Mouse (Mus musculus): ENCODE results near the gene Cnga4. TPM values are rescaled to one million over a fixed set of nuclear protein-coding genes. Genes with fewer than 3 reads are reported as not detected.

Gene Cnga4
- polyA plus RNA-seq, 1 experiment, result not detected

DNA sequence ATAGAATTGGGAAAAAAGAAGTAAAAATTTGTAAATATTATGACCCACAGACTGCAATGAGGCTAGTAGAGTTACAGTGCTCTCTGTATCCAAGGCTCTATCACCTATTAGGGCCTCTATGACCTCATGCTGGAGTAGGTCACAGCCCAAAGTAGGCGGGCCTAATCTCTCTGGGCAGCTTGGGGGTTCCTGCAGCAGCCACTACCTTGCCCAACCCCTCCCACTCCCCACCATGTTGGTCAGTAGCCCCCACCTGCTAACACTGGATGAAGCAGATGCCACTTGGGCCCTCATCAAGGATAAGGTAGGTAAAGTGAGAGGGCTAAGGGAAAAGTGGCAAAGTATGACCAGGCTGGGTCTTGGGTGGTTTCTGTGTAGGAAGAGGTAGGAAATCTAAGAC lies 29.5 kb upstream of the Cnga4 start, which contains the start of gene Gm5901:
Gene Gm5901, plus strand, starts transcription at position 173 of the 400 bp plus-strand sequence.
- TF ChIP-seq POLR2A (IDR thresholded peaks at IDR 0.05; ENCODE audit: insufficient read depth, low read depth, low read length), result no peak
- 94% methylated on average over 1 of the region's 1 CpGs for WGBS
- Histone ChIP-seq H3K4me3 (ENCODE audit: insufficient read depth, low read depth, low read length) (no peak within 1 kb of the TSS), H3K4me1 (ENCODE audit: control insufficient read depth, insufficient read depth, low read length) (no peaks in the 10 kb centered on the region), H3K27ac (ENCODE audit: insufficient read depth, low read depth, low read length) (no peak within 1 kb of the TSS)

DNA sequence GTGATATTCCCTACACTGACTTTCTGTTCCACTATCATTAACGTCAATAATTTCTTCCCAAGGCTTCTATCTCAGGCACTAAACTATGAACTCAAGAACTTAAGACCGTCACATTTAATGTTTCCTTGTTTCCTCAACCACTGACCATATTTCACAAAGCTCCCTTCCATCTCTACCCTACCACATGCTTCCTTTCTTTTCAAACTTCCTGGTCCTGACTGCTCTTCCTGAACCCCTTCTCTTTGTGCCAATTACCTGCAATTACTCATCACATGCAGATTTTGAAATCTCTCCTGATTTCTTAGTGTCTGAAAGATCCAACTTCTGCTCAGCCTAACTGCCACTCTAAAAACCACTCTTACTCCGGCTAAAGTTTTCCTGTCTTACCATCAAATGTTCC lies 24.0 kb upstream of the Cnga4 start:
- no peaks in the 10 kb centered on the region for H3K4me1 ChIP-seq (ENCODE audit: control insufficient read depth, insufficient read depth, low read length)
- TF ChIP-seq POLR2A (IDR thresholded peaks at IDR 0.05; ENCODE audit: insufficient read depth, low read depth, low read length) (no peak), CTCF (IDR thresholded peaks at IDR 0.05; ENCODE audit: insufficient read depth, low read depth, low read length) (no peak)
- no peak overlapping the region for H3K4me3 ChIP-seq (ENCODE audit: insufficient read depth, low read depth, low read length)
- H3K27ac ChIP-seq (ENCODE audit: insufficient read depth, low read depth, low read length), result no peak overlapping the region
- 96% methylated on average over 3 of the region's 3 CpGs for WGBS

- H3K4me1 ChIP-seq (ENCODE audit: control insufficient read depth, insufficient read depth, low read length), result no peaks in the 10 kb centered on the region
- no peak for TF ChIP-seq CTCF (IDR thresholded peaks at IDR 0.05; ENCODE audit: insufficient read depth, low read depth, low read length)
- TF ChIP-seq POLR2A (IDR thresholded peaks at IDR 0.05; ENCODE audit: insufficient read depth, low read depth, low read length), result no peak
- H3K27ac ChIP-seq (ENCODE audit: insufficient read depth, low read depth, low read length), result no peak overlapping the region
- no peak overlapping the region for H3K4me3 ChIP-seq (ENCODE audit: insufficient read depth, low read depth, low read length)
- 96% methylated on average over 2 of the region's 2 CpGs for WGBS
These were observed 16.7 kb upstream of the Cnga4 start for GRCm38 (mm10) chr7:105387696-105388095.

DNA sequence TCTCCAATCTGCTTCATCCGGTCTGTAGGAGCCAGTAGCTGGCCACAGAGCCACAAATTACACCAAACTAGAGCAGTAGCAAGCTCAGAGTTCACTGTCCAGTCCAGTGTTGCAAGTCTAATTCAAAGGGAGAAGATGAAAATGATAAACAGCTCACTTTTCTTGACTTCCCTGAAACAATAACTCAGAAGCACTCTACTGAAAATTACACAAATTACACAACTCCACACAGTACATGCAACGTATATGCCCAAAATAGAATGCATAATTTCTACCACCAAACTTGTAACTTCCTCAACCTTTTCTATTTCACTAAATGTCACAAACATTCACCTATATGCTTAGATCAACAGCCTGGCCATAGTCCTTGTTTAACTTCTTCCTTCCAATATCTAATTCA lies 14.1 kb upstream of the Cnga4 start:
- WGBS, result 85% methylated on average over 2 of the region's 2 CpGs
- H3K4me3 ChIP-seq (ENCODE audit: insufficient read depth, low read depth, low read length), result no peak overlapping the region
- H3K27ac ChIP-seq (ENCODE audit: insufficient read depth, low read depth, low read length), result no peak overlapping the region
- H3K4me1 ChIP-seq (ENCODE audit: control insufficient read depth, insufficient read depth, low read length), result no peaks in the 10 kb centered on the region
- TF ChIP-seq CTCF (IDR thresholded peaks at IDR 0.05; ENCODE audit: insufficient read depth, low read depth, low read length) (no peak), POLR2A (IDR thresholded peaks at IDR 0.05; ENCODE audit: insufficient read depth, low read depth, low read length) (no peak)

DNA sequence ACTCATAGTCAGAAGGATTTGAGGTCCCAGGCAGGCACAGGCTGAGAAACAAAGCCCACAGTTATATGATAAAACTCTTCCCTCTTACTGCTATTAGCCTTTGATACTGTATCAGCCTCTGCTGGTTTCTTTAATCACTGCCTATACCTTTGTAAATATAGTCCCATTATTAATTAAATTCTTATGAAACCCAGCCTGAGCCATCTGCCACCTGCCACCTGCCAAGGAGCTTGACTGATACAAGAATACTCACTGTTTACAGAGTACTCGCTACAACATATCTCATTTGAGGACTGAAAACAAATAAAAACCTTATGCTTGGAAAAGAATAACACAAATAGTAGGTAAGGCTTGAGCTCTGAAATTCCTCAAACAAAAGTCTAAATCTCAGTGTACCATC lies 9.8 kb upstream of the Cnga4 start:
- H3K4me3 ChIP-seq (ENCODE audit: insufficient read depth, low read depth, low read length), result no peak overlapping the region
- H3K4me1 ChIP-seq (ENCODE audit: control insufficient read depth, insufficient read depth, low read length), result peaks cover 6% of the 10 kb centered on the region; the same call in 1 of the 2 replicates
- TF ChIP-seq POLR2A (IDR thresholded peaks at IDR 0.05; ENCODE audit: insufficient read depth, low read depth, low read length) (no peak), CTCF (IDR thresholded peaks at IDR 0.05; ENCODE audit: insufficient read depth, low read depth, low read length) (no peak)
- 78% methylated on average over 1 of the region's 1 CpGs for WGBS
- H3K27ac ChIP-seq (ENCODE audit: insufficient read depth, low read depth, low read length), result no peak overlapping the region

DNA sequence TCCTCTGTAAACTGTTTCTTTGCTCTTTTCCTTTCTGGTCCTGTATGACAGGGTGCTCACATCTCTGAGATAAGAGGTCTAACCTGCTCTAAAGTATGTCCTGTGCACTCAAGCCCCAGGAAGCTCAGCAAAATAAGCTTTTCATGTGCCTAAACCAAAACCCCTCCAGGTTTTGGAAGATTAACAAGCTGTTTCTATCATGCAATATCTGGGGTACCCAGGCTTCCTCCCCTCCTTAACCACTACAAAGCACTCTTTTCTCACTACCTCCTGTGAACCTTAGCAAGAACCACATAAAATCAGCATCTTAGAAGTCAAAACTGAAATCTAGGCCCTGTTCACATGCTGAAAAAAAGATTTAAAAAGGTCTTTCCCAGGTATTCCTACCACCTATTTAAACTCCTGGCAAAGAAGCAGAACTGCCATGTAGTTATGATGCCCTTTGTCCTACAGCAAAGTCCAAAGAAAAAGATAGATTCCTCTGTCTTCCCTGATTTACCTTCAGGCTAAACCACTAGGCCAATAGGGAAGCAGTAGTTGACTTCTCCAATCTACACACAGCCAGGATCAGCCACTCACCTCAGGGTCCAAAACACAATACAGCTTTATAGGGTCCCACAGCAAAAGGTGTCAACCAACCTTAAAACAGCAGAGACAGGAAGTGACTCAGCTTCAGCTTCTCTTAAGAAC lies 9.1 kb upstream of the Cnga4 start:
- Histone ChIP-seq H3K4me1 (ENCODE audit: control insufficient read depth, insufficient read depth, low read length) (peaks cover 6% of the 10 kb centered on the region; the same call in 1 of the 2 replicates), H3K27ac (ENCODE audit: insufficient read depth, low read depth, low read length) (no peak overlapping the region), H3K4me3 (ENCODE audit: insufficient read depth, low read depth, low read length) (no peak overlapping the region)
- TF ChIP-seq CTCF (IDR thresholded peaks at IDR 0.05; ENCODE audit: insufficient read depth, low read depth, low read length) (no peak), POLR2A (IDR thresholded peaks at IDR 0.05; ENCODE audit: insufficient read depth, low read depth, low read length) (no peak)

DNA sequence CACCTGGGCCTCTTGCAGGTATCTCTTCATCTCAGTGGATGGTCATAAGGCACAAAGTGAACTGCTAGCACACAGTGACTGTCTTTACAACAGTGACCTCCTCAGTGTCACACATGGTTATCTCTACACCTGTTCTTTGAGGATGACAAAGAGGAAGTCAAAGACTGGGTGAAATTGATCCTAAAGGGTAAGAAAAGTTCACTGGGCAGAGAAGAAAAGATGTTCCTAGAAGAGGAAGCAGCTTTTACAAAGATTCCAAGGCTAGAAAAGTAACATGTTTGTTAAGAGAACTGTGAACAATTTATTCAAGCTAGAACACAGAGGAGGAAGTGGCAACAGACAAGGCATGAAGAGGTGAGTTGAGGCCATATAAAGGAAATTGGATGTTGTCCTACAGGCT lies 8.2 kb upstream of the Cnga4 start:
- Histone ChIP-seq H3K27ac (ENCODE audit: insufficient read depth, low read depth, low read length) (no peak overlapping the region), H3K4me1 (ENCODE audit: control insufficient read depth, insufficient read depth, low read length) (peaks cover 6% of the 10 kb centered on the region; the same call in 1 of the 2 replicates), H3K4me3 (ENCODE audit: insufficient read depth, low read depth, low read length) (no peak overlapping the region)
- TF ChIP-seq POLR2A (IDR thresholded peaks at IDR 0.05; ENCODE audit: insufficient read depth, low read depth, low read length) (no peak), CTCF (IDR thresholded peaks at IDR 0.05; ENCODE audit: insufficient read depth, low read depth, low read length) (no peak)

- Histone ChIP-seq H3K27ac (ENCODE audit: insufficient read depth, low read depth, low read length) (peak overlapping the region; percentile 41), H3K4me3 (ENCODE audit: insufficient read depth, low read depth, low read length) (peak overlapping the region; percentile 86), H3K4me1 (ENCODE audit: control insufficient read depth, insufficient read depth, low read length) (peaks cover 6% of the 10 kb centered on the region; the same call in 1 of the 2 replicates)
- 1% methylated on average over 25 of the region's 25 CpGs for WGBS
- peak; percentile 45; the same call in 1 of the 2 replicates for TF ChIP-seq POLR2A (IDR thresholded peaks at IDR 0.05; ENCODE audit: insufficient read depth, low read depth, low read length)
- TF ChIP-seq CTCF (IDR thresholded peaks at IDR 0.05; ENCODE audit: insufficient read depth, low read depth, low read length), result no peak
These were observed 5.1 kb upstream of the Cnga4 start for GRCm38 (mm10) chr7:105399058-105399934.
